Mouse (Mus musculus) fat pad, adult 2 months (tissue): ENCODE results near the gene Gm45213.
"Not testable (repeated sequence)": the region's sequence is repeated elsewhere in the genome, so short reads cannot be mapped to it uniquely, and the experiment has no call there.

Source experiments
- DNase-seq: peaks from one replicate; pipeline ENCODE4 v3.0.0-alpha.2; 2011; ENCODE audit warnings: low read depth, low spot score; ENCODE audit errors: extremely low read depth

Gm45213 gene

DNA sequence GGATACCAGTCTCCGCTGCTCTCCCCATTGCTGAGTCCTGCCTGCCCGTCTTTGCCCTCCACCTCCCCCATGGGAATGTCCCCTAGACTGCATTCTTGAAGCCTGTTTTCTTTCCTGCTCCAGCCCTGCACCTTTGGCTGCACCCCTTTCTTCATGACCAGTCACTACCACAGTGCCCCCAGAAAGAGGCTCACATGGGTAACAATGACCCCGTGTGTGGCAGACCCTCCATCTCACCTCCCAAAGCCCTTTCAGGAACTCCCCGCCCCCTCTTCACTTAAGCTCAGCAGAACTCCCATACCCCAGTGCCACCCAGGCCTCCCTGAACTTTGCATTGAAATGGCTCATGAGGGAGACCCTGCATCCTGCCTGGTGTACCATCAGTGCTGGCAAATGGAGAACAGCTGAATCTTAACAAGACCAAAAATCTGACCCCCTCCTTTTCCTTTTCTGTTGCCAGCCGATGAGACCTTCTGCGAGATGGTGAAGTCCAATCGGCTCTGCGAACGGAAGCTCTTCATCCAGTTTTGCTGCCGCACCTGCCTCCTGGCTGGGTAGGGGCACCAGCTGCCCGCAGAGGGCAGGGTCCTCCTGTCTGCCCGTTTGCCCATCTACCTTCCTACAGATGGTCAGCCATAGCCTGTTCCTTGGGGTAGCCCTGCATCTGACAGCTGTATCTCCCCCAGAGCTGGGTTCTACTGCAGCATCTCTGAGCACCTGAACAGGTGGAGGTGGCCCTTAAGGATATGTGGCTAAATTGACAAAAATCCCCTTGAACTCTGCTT is 5.2 kb downstream of the Gm45213 start:
- DNase-seq: no peak

DNA sequence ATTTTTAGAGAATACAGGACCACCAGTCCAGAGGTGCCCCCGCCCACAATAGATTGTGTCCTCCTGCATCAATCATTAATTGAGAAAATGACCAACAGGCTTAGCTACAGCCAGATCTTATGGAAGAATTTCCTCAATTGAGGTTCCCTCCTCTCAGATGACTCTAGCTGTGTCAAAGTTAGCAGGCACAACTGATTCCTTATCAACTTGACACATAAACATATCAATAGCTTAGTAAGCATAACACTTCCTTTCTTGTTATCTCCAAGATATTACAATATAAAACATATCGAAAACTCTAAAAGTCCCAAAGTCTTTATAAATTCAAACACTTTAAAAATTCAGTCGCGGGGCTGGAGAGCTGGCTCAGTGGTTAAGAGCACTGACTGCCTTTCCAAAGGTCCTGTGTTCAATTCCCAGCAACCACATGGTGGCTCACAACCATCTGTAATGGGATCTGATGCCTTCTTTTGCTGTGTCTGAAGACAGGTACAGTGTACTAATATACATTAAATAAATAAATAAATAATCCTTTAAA is 10.6 kb downstream of the Gm45213 start:
- DNase-seq: no peak

DNA sequence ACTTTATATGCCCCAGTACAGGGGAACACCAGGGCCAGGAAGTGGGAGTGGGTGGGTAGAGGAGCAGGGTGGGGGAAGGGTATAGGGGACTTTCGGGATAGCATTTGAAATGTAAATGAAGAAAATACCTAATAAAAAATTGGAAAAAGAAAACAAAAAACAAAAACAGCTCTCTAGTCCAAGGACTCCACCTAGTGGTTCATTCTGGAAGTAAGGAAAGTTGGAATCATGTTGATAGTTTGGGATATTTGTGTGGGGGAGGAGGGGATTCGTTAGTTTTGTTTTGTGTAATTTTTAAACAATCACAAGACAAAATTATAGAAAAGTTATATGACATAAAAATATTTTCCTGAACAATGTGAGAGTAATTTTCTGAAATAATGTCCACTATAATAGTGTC is 12.0 kb downstream of the Gm45213 start:
- not testable (repeated sequence) for DNase-seq

DNA sequence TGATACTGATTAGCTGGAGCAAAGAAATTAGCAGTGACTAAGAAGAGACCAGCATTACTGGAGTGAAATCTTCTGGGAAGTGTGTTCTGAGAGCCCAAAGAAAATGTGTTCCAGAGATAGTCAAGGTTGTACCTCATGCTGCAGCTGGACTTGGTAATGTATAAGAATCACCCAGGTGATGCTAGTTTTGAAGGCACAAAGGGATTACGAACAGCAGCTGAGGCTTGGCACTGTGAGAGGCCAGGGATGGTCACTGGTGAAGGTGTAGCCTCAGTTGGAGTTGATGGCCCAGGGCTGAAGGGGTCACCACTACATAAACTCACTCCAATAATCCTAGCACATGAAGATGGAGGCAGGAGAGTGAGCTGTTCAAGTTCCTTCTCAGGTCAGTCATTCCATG is 15.3 kb downstream of the Gm45213 start, which contains the start of gene Snrpa1:
Gene Snrpa1, plus strand, starts transcription at position 301 of the 400 bp plus-strand sequence.
- DNase-seq: no peak

GRCm38 (mm10) chr7:66060066-66060956 is 16.9 kb downstream of the Gm45213 start:
- DNase-seq: no peak

DNA sequence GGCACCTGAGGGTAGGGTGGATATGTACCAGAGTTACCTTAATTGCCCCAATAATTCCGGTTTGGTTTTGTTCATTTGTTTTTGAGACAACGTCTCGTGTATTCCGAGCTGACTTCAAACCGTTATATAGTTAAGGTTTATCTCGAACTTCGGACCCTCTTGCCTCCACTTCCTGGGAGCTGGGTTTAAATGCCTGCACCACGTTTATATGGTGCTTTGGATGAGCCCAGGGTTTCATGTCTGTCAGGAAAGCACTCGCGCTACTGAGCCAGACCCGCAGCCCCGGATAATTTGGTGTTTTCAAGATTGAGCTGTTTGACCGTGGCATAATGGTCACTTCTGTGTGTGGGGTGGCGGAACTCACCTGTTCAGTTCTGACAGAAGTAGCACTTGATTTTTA is 17.7 kb downstream of the Gm45213 start:
- no peak for DNase-seq

DNA sequence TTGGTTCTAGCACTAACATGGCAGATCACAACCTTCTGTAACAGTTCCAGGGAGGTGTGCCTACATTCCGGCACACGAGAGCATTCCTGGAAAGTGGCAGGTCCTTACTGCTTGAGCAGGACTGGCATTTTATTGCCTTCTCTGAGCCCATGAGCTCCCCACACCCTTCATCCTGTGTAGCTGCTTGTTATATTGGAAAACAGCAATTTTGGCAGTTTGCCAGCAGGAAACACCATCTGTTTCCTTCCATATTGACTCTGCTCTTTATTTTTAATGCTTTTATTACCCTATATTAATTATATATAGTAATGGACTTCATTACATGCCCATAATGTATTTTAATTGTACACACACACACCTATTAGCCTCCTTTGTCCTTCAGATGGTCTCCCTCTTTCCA is 33.0 kb downstream of the Gm45213 start:
- DNase-seq: no peak

DNA sequence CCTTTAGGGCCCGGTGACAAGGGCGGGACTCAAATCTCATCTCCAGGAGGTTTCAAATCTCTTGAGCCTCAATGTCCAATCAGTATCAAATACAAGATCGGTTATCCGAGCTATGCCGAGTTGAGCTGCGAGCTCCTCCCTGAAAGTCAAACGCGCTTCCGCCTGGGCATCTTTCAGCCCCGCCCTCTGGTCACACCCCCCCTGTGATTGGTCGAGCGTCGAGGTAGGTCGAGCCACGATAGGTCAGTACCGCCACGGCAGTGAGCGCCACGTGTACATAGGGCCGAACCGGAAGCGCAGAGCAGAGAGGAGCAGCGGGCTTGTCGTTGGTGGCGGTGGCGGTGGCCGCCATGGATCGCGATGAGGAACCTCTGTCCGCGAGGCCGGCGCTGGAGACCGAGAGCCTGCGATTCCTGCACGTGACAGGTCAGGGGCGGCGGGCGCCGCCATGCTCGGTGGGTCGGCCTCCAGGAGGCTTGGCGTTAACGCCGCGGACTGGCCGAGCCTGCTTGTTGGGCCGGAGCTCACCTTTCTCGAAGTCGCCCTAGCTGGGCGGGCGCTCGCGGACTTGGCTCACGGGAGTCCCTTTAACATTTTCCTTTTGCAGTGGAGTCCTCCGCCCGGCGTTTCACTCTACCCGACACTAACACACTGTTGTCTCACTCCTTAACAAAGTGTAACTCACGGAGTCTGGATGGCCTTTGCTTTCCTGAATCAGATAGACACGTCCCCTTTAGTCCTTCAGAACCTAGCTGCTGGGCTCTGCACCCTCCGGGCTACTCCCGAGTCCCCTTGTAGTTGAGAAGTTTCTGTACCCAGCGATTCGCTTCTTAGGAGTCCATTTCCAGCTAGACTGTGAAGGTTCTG is 36.2 kb downstream of the Gm45213 start, which contains the start of gene Selenos:
Gene Selenos, plus strand, starts transcription at position 286 of the 867 bp plus-strand sequence.
- no peak for DNase-seq

DNA sequence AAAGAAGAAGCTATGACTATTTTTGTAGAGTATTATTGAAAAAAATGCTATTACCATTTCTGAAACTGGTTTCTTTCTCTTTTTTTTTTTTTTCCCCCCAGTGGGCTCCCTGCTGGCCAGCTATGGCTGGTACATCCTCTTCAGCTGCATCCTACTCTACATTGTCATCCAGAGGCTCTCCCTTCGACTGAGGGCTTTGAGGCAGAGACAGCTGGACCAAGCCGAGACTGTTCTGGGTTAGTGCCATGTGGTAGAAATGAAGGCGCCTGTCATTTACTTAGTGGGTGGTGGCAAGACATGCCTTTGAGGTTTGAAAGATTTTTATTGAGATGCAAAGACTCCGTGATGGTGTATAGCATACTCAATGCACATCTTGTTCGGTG is 36.8 kb downstream of the Gm45213 start:
- no peak for DNase-seq

GRCm38 (mm10) chr7:66083757-66084156 is 40.4 kb downstream of the Gm45213 start:
- no peak for DNase-seq

DNA sequence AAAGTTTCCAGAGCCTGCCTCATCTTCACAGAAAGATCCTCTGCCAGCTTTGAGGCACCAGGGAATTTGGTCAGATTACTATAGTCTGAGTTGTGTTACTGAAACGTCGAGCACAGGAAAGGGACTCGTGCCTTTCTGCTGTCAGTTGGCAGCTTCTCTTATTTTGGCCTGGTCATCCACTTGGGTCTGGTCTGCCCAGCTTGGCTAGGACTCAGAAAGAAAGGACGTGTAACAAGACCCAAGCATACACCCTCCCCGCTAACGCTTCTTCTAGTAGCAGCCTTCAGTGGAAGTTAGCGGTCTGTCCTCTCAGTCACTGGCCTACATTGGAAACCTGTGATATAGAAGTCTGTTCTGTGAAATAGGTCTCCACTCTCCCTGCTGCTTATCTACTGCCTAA is 41.1 kb downstream of the Gm45213 start:
- no peak for DNase-seq

DNA sequence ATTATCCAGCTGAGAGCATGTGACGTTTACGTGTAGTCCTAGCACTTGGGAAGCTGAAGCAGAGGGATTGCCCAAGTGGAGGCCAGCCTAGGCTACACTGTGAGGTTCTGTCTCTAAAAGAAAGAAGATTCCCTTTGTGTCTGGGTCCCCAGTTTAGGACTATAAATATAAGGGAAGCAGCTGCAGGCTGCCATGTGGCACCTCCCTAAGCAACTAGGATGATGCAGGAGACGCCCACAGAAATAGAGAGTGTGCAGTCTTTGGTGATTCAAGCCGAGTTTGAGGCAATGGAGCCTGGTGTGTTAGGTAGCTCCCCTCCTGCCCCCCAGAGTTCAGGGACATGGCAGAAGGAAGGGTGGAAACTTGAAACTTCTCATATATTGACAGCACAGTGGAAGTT is 44.2 kb downstream of the Gm45213 start:
- no peak for DNase-seq

DNA sequence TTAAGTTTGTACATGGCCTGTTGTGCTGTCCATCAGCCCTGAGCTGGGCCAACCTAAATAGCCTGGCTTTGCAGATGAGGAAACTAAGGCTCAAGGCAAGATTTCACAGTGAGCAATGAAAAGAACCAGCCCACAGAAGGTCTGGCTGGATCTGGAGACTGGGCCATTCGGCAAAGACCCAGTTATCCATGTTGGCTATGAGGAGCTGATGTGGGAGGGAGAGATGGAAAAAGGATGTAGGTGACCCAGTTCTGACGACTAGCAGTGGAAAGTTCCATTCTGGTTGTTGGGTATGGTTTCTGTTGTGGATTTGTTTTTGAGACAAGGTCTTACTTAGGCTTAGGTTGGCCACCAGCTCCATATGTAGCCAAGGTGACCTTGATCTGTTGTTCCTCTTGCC is 44.7 kb downstream of the Gm45213 start:
- DNase-seq: peak; percentile 77

DNA sequence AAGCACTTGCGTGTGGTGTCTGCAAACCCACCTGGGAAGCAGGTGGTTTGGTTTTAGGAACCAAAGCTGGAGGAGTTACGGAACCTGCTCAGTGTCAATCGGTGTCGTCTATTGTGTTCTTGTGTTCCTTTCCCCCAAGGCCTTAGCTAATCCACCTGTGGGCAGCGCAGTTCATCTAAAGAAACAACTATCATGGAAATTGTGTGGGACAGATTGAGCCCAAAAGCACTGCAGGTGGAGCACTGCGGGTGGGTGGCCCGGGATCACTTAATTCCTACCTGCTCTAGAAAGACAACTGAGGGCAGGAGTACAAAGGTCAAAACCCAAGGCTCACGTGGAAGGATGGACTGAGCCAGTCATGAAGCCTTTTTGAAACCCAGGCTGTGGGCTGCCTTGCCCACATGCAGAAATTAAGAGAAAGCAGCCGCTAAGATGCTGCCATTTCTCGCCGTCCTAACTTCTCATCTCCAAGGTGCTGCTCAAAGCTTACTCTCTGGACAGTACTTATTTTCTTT is 47.3 kb downstream of the Gm45213 start:
- DNase-seq: peak; percentile 84

DNA sequence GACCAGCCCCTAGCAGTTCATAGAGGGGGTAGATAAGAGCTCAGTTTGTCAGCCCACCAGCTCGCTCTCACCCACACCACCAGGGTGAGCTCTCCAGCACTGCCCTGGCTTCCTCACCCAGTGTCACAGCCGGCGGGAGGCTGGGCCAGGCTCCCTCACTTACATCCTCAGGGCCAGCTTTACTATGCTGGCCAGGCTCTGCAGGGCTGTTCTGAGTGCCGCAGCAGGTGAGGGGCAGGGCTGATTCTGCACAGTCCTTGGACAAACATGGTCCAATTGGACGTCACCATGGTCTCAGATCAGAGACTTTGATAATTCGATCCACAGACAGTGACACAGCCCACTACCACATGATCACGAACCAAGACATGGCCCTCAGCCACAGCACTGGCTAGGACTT is 48.2 kb downstream of the Gm45213 start:
- DNase-seq: no peak

DNA sequence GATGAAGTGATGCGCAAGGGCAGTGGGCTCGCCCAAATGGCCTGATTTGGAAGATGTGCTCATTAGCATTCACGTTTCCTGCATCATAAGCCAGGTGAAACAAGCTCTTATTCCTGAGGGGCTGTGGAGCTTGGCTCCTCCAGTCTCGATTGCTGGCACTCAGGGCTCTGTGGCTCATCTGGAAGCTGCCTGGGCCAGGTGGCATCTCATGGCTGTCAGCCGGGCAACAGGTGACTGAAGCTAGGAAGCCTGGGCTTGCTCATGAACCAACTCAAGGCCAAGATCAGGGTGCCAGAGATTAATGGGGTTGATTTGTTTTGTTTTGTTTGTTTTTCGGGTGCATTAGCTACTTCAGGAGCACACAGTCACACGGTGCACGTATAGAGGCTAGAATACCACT is 49.3 kb downstream of the Gm45213 start:
- DNase-seq: no peak

DNA sequence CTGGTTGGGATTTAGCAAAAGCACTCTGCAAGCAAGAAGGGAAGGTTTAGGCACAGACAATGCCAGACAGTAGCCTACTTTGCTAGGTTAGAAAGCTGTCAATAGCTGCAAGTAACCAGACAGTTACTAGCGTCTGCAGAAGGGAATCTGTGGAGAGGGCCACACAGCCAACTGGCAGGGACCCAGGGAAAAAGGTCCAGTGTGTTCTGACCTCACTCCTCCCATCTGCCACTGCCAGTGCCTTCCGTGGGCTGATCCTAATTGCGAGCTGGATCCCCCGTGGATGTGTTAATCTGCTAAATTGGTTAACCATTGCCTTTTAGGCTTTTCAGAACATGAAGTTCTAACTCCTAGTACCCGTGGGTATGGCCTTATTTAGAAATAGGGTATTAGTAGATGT is 50.7 kb downstream of the Gm45213 start:
- no peak for DNase-seq

- DNase-seq: no peak
Observed at GRCm38 (mm10) chr7:66098803-66099202, 55.4 kb downstream of the Gm45213 start.

DNA sequence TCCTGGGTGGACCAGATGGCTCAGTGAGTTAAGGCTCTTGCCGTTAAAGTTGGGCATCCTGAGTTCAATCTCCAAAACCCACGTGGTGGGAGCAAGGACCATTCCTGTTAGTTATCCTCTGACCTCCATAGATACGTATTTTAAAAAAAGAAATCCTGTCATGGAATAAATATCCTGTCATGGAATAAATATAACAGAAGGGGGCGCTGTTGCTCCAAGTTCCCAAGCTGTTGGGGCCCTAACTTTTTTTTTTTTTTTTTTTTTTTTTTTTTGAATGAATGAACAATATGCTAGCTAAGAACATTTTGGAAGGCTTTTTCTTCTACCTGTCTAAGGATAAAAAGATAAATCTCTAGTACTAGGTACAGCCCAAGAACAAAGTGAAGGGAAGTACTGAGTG is 58.5 kb downstream of the Gm45213 start:
- no peak for DNase-seq

GRCm38 (mm10) chr7:66104531-66104930 is 61.1 kb downstream of the Gm45213 start:
- DNase-seq: no peak

DNA sequence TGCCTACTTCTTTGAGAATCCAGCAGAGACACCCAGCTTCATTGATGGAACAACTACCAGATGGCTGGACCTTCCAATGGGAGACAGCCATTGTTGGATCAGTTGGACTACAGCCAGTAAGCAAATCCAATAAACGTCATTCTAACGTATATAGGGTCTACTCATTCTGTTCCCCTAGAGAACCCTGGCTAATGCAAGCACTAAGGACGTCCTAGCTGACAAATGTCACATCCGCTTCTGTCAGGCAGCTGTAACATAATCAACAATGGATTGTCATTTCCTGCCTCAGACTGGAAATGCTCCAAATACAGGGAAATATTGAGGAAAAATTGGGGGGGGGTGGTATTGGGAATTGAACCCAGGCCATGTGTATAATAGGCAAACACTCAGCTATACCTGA is 62.4 kb downstream of the Gm45213 start:
- no peak for DNase-seq
